Mouse (Mus musculus): ENCODE results near the gene Tbcc. TPM values are rescaled to one million over a fixed set of nuclear protein-coding genes. Genes with fewer than 3 reads are reported as not detected.

Gene Tbcc
- polyA plus RNA-seq, 1 experiment from 2014 or later, result 62.8 TPM

DNA sequence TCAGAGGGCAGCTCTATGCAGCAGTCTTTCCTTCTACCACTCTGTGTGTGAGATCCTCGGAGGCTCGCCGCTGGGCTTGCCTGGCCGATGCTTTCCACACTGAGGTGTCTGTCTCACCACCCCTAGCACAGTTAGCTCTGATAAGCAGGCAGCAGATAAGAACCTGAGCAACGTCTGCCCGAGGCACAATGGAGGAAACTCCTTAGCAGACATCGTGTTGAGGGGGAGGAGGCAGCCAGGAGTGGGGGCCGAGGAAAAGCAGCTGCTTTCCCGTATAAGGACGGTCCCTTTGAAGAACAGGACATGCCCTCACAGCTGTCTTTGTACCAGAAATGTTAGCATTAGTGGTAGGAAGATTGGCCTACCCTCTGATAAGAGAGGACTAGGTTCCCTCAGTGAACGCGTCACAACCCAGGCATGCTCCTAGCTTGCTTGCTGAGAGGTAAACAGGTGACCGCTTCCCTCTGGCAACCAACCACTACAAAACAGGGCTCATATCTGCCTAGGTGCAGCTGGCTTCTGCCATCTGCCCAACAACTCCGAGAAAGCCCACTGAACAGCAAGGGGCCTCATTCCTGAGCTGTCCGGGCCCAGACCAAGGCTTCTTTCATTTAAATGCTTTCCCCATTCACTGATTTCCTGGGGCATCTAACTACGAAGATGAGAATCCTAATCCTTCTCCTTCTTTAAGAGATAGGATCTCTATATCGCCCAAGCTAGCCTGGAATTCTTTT is 4.4 kb upstream of the Tbcc start:
- Histone ChIP-seq H3K9ac (replicated peaks; ENCODE audit: low read length) (peak overlapping the region; percentile 27; the same call in 1 of the 2 replicates), H3K36me3 (ENCODE audit: control insufficient read depth, insufficient read depth, low read length) (no peaks in the 10 kb centered on the region), H3K27me3 (ENCODE audit: control insufficient read depth, insufficient read depth, low read length) (no peaks in the 10 kb centered on the region), H3K4me3 (replicated peaks; ENCODE audit: low read depth, low read length) (no peak overlapping the region), H3K9me3 (ENCODE audit: control insufficient read depth, low read length) (no peaks in the 10 kb centered on the region), H3K27ac (replicated peaks; ENCODE audit: low read depth, low read length) (no peak overlapping the region), H3K4me1 (ENCODE audit: control insufficient read depth, insufficient read depth, low read length) (peaks cover 6% of the 10 kb centered on the region), H3K4me2 (ENCODE audit: low read length) (no peak overlapping the region)
- ATAC-seq (ENCODE audit: low FRiP score, low TSS enrichment) (no peak), DNase-seq (no peak)
- 54% methylated on average over 17 of the region's 17 CpGs for WGBS

DNA sequence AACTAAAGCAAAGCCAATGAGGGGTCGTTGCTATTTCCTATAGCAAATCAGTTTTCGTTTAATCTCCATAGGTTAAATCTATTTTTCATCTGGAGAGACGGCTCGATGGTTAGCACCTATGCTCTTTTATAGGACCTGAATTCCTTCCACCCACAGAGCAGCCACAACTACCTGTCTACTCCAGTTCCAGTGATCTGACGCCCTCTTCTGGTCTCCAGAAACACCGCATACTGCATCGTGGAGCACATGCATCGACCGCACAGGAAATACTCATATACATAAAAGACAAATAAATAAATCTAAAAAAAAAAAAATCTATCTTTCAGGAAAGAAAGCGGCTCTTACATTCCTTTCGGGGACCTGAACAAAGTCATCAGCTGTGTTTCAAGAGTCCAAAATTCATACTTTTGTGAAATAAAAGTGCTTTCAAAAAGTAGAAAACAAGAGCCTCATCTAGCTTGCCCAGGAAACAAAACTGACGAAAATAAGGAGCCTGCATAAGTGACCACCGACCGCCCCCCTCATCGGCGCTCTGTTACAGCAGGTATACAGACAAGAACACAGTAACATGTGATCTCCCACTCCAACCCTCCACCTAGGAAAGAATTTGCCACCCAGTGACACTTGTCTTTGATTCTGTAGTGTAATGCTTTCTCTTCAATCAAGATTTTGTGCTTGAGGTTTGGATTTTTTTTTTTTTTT is 1.8 kb upstream of the Tbcc start:
- ATAC-seq (ENCODE audit: low FRiP score, low TSS enrichment) (no peak), DNase-seq (peak; percentile 73)
- Histone ChIP-seq H3K27ac (replicated peaks; ENCODE audit: low read depth, low read length) (peak overlapping the region; percentile 96), H3K36me3 (ENCODE audit: control insufficient read depth, insufficient read depth, low read length) (no peaks in the 10 kb centered on the region), H3K27me3 (ENCODE audit: control insufficient read depth, insufficient read depth, low read length) (no peaks in the 10 kb centered on the region), H3K9ac (replicated peaks; ENCODE audit: low read length) (peak overlapping the region; percentile 76), H3K4me1 (ENCODE audit: control insufficient read depth, insufficient read depth, low read length) (peaks cover 24% of the 10 kb centered on the region), H3K4me2 (ENCODE audit: low read length) (peak overlapping the region; percentile 62), H3K9me3 (ENCODE audit: control insufficient read depth, low read length) (no peaks in the 10 kb centered on the region), H3K4me3 (replicated peaks; ENCODE audit: low read depth, low read length) (peak overlapping the region; percentile 77)
- 35% methylated on average over 16 of the region's 16 CpGs for WGBS

DNA sequence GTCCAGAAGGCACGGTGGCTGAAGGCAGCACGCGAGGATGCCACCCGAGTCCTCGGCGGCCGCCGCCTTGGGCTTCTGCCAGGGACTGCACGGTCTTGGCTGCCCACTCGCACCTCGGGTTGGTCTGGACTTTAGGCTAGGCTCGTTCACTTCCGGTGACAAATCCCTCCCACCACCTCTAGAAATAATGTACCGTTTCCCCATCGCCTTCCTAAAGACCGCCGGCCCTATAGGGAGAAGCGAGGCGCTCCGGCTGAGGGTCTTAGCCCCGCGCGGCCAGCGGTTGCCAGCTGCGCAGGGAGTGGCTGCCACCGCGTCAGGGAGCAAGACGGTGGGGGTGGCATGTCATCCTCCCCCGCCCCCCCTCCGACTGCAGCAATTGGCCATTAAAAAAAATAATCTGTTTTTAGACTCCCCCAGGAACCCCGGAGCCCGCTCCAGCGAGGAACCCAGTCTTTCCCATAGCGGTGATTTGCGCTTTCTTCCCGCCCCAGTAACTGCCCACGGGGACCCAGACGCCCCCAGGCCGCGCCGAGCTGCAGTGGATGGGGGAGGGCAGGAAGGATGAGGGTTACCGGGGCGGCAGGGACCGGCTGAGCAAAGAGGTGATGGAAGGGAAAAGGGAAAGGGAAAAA is 917 bp upstream of the Tbcc start:
- 0 out of 2 replicates have a peak, but pooled peaks cover 3% of the 10 kb centered on the region for H3K36me3 ChIP-seq (ENCODE audit: control insufficient read depth, insufficient read depth, low read length)
- H3K4me3 ChIP-seq (replicated peaks; ENCODE audit: low read depth, low read length), result peak overlapping the region; percentile 77
- peak overlapping the region; percentile 62 for H3K4me2 ChIP-seq (ENCODE audit: low read length)
- H3K9me3 ChIP-seq (ENCODE audit: control insufficient read depth, low read length), result no peaks in the 10 kb centered on the region
- peak overlapping the region; percentile 76 for H3K9ac ChIP-seq (replicated peaks; ENCODE audit: low read length)
- peak; percentile 53 for ATAC-seq (ENCODE audit: low FRiP score, low TSS enrichment)
- peak overlapping the region; percentile 96 for H3K27ac ChIP-seq (replicated peaks; ENCODE audit: low read depth, low read length)
- peaks cover 24% of the 10 kb centered on the region for H3K4me1 ChIP-seq (ENCODE audit: control insufficient read depth, insufficient read depth, low read length)
- no peaks in the 10 kb centered on the region for H3K27me3 ChIP-seq (ENCODE audit: control insufficient read depth, insufficient read depth, low read length)
- under 1% methylated on average over 44 of the region's 44 CpGs for WGBS
- peak; percentile 84 for DNase-seq

DNA sequence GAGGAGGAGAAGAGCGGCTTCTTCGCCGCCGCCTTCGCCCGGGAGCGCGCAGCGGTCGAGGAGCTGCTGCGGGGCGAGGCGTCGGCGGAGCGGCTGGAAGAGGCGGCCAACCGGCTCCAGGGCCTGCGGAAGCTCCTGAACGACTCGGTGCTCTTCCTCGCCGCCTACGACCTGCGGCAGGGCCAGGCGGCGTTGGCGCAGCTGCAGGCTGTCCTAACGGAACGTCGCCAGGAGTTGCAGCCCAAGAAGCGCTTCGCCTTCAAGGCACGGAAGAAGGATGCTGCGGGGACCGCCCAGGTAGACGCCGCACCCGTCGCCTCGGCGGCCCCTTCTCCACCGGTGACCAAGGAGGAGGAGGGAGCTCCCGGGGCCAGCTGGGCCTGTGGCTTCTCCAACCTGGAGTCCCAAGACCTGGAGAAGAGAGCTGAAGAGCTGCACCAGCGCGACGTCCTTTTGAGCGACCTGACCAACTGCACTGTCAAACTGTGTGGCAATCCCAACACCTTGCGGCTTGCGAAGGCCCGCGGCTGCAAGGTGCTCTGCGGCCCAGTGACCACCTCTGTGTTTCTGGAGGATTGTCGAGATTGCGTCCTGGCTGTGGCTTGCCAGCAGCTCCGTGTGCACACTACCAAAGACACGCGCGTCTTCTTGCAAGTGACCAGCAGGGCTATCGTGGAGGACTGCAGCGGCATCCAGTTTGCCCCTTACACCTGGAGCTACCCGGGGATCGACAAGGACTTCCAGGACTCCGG is 535 bp downstream of the Tbcc start:
- 2% methylated on average over 64 of the region's 64 CpGs for WGBS
- ATAC-seq (ENCODE audit: low FRiP score, low TSS enrichment), result peak; percentile 31; the same call in 1 of the 2 replicates

DNA sequence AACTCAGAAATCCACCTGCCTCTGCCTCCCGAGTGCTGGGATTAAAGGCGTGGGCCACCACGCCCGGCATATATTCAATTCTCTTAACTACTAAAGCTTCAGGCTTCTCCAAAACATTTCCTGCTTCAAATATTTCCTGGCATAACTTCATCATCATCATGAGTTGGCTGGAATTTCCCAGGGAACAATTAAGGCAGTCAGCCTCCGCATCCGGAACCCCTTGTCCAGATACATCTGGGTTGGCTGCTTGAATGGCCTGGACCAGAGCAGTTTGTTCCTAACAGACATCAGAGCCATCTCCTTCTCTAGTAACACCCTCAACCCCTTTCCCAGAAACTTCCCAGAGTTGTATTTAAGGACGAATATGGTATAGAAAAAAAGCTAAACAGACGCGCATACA is 4.9 kb downstream of the Tbcc start:
- H3K36me3 ChIP-seq (ENCODE audit: control insufficient read depth, insufficient read depth, low read length), result 0 out of 2 replicates have a peak, but pooled peaks cover 3% of the 10 kb centered on the region
- no peak overlapping the region for H3K9ac ChIP-seq (replicated peaks; ENCODE audit: low read length)
- H3K27ac ChIP-seq (replicated peaks; ENCODE audit: low read depth, low read length), result no peak overlapping the region
- H3K27me3 ChIP-seq (ENCODE audit: control insufficient read depth, insufficient read depth, low read length), result no peaks in the 10 kb centered on the region
- DNase-seq, result no peak
- H3K4me3 ChIP-seq (replicated peaks; ENCODE audit: low read depth, low read length), result no peak overlapping the region
- no peaks in the 10 kb centered on the region for H3K9me3 ChIP-seq (ENCODE audit: control insufficient read depth, low read length)
- no peak overlapping the region for H3K4me2 ChIP-seq (ENCODE audit: low read length)
- 94% methylated on average over 9 of the region's 9 CpGs for WGBS
- no peak for ATAC-seq (ENCODE audit: low FRiP score, low TSS enrichment)
- peaks cover 18% of the 10 kb centered on the region for H3K4me1 ChIP-seq (ENCODE audit: control insufficient read depth, insufficient read depth, low read length)

More for the DNA sequence above, 535 bp downstream of the Tbcc start:
- Histone ChIP-seq H3K27ac (replicated peaks; ENCODE audit: low read depth, low read length) (peak overlapping the region; percentile 96), H3K9ac (replicated peaks; ENCODE audit: low read length) (peak overlapping the region; percentile 81), H3K4me3 (replicated peaks; ENCODE audit: low read depth, low read length) (peak overlapping the region; percentile 77), H3K4me1 (ENCODE audit: control insufficient read depth, insufficient read depth, low read length) (peaks cover 24% of the 10 kb centered on the region), H3K4me2 (ENCODE audit: low read length) (peak overlapping the region; percentile 67), H3K27me3 (ENCODE audit: control insufficient read depth, insufficient read depth, low read length) (no peaks in the 10 kb centered on the region), H3K9me3 (ENCODE audit: control insufficient read depth, low read length) (no peaks in the 10 kb centered on the region), H3K36me3 (ENCODE audit: control insufficient read depth, insufficient read depth, low read length) (0 out of 2 replicates have a peak, but pooled peaks cover 3% of the 10 kb centered on the region)
- peak; percentile 30 for DNase-seq

DNA sequence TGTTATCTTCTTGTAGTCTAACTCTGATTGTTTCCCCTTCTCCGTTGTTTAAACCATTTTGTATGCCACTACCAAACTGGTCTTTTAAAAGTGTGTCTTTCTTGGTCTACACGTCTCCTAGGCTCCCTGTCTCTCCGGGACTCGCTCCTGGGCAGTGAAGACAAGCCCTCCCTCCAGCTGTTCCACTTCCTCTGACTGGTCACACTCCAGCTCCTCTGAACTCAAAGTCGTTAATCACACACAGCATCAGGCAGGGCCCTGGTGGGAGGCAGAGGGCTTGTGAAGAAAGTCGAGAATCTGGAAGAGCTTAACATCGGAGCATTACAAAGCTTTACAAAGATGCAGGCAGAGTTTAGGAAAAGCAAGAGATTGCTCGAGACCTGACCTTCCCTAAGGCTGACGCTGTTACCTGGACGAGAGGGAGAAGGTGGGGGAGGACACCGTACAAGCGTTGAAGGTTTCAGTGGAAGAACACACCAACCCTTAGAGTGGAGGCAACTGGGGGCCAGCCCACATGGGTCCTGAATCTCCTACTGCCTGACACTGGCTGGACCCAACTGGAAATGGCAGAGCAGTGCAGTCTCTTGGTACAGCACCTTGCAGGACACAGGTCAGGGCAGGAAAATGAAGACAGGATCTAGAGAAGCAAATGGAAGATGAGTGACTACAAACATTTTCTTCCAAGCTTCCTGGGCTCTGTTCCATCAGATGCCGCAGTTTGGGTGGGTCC is 6.9 kb downstream of the Tbcc start:
- Histone ChIP-seq H3K9me3 (ENCODE audit: control insufficient read depth, low read length) (no peaks in the 10 kb centered on the region), H3K4me3 (replicated peaks; ENCODE audit: low read depth, low read length) (no peak overlapping the region), H3K27me3 (ENCODE audit: control insufficient read depth, insufficient read depth, low read length) (no peaks in the 10 kb centered on the region), H3K4me1 (ENCODE audit: control insufficient read depth, insufficient read depth, low read length) (peaks cover 9% of the 10 kb centered on the region), H3K9ac (replicated peaks; ENCODE audit: low read length) (no peak overlapping the region), H3K36me3 (ENCODE audit: control insufficient read depth, insufficient read depth, low read length) (0 out of 2 replicates have a peak, but pooled peaks cover 3% of the 10 kb centered on the region), H3K4me2 (ENCODE audit: low read length) (no peak overlapping the region), H3K27ac (replicated peaks; ENCODE audit: low read depth, low read length) (no peak overlapping the region)
- 44% methylated on average over 13 of the region's 13 CpGs for WGBS
- DNase-seq, result no peak
- no peak for ATAC-seq (ENCODE audit: low FRiP score, low TSS enrichment)

DNA sequence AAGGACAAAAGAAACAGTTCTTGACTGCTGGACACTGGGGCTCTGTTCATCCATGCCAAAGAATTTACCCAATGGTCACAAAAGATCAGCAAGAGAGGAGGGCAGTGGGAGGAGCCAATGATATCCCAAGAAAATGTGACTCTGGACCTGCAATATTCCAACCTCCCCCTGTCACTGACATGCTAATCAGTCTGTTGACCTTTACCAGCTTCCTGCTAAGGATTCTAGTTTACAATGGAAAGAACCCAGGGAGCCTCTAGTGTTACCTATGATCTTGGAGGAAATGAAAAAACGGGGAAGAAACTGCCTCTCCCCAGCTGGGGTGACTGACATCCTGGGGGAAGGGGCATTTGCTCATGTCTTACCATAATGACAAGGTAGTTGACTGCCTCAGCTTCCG is 10.5 kb downstream of the Tbcc start:
- 60% methylated on average over 2 of the region's 2 CpGs for WGBS
- H3K9me3 ChIP-seq (ENCODE audit: control insufficient read depth, low read length), result no peaks in the 10 kb centered on the region
- H3K4me2 ChIP-seq (ENCODE audit: low read length), result no peak overlapping the region
- no peak overlapping the region for H3K27ac ChIP-seq (replicated peaks; ENCODE audit: low read depth, low read length)
- DNase-seq, result no peak
- H3K36me3 ChIP-seq (ENCODE audit: control insufficient read depth, insufficient read depth, low read length), result no peaks in the 10 kb centered on the region
- no peak overlapping the region for H3K9ac ChIP-seq (replicated peaks; ENCODE audit: low read length)
- H3K4me3 ChIP-seq (replicated peaks; ENCODE audit: low read depth, low read length), result no peak overlapping the region
- no peaks in the 10 kb centered on the region for H3K27me3 ChIP-seq (ENCODE audit: control insufficient read depth, insufficient read depth, low read length)
- no peaks in the 10 kb centered on the region for H3K4me1 ChIP-seq (ENCODE audit: control insufficient read depth, insufficient read depth, low read length)
- ATAC-seq (ENCODE audit: low FRiP score, low TSS enrichment), result no peak

Data from midbrain, embryonic 14.5 days (tissue).